Mouse (Mus musculus) heart, postnatal 25 days (tissue): ENCODE measurements at regions not wholly inside any gene's neighbourhood (a gene's known extent, or its start where the extent isn't known, plus 50 kb on each side); places are given as distances from the start of the nearest gene placed in this dataset.

Experiments
- DNase-seq: peaks from one replicate; pipeline ENCODE4 v3.0.0; 2022; ENCODE audit warnings: low spot score
- intact Hi-C: fragments of 180-260 bp; cut with DNase I; formaldehyde crosslinking; loops from one replicate; pipeline ENCODE4 v1.15.1; 2025

DNA sequence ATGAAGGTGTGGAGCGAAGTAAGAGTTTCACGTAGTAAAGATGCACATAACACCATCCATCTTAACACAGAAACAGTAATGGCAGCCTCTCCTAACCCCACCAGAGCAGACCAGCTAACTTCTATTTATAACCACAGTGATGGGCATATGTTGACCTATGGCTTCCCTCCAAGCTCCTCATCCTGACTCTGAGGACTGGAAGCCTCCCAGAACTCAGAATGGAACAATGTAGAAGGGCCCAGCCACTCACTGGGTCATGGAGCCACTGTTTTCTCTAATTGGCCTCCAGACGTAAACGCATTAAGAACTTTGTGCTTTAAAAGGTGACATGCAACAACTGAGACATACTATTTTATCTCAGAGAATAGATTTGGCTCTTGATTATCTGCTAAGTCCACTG, 77.0 kb downstream of the Irs2 start:
- intact Hi-C loops = loop anchor here (2.0 kb wide), 1 partner anchor 14 kb away; no protein-coding TSS in a partner anchor
- DNase-seq = no peak

DNA sequence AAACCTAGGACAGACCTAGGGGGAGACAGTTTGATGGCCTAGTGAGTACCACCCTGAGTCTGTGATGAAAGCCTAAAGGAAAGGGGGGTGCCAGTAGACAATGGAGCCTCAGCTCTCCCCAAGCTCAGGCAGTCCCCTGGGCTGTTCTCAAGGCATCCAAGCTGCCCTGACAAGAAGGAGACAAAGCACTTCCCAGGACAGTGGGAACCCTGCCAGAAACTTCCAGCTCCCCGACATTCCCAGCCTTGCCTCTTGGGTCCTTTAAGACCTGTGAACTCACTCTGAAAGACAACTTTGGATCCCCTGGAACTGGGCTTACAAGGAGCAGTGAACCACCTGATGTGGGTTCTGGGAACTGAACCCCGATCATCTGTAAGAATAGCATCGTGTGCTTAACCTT, 79.4 kb downstream of the Irs2 start:
- no peak for DNase-seq

DNA sequence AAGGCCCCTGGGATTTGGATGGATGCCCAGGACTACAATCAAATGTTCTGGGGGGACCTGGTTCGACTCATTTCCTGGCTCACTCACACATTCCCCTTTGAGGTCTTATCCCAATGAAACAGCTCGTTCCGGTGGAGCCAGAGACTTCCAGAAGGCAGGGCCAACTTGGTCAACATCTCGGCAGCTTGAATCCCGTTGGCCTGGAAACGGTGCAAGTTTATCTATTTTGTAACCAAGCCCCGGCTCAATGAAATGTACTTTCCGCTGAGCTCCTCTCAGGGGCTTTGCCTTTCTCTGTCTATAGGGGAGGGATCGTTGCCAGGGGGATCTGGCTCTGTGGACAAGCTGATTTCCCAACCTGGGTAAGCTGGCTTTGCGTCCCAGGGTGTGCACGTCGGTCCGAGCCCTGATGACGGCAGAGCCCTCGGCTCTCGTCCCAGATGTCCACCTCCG, 79.9 kb downstream of the Irs2 start:
- intact Hi-C loops = no loop called here
- DNase-seq = peak; percentile 68

More for the DNA sequence above, 79.4 kb downstream of the Irs2 start:
- intact Hi-C loops = no loop called here

DNA sequence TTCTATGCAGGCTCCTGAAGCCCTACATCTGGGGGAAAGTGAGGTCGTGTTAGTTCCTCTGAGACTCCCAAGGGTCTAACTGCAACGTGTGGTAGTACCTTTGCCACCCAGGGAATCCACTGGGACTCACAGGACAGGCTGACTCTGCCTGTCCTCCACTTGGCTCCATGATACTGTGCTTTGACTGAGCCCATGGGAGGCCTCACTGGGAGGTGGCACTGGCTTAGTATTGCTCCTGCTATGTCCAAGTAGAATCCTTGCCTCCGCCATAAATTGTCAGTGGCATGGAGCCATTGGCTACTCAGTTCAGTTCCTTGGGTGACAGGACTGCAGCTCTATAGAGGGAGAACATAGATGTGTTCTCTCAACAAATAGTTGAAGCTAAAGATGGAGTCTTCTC, 81.1 kb downstream of the Irs2 start:
- no peak for DNase-seq
- intact Hi-C loops = no loop called here

DNA sequence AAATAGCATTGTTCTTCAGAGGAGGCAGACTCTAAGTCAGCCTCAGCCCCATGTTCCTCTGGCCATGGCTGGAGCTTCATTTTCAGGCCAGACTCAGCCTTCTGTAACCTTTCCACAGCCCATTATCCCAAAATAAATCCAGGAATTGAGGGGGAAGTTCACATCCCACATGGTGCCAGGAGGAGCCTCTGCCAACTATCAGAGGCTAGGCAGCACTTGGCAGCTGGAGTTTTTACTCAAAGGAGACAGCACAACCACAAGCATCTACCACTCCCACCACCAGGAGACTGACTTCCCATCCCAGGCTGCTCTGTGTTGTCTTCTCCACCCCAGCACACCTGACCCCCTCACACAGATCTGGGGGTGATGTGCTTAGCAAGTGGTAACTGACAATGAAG, 81.7 kb downstream of the Irs2 start:
- intact Hi-C loops = no loop called here
- DNase-seq = no peak

DNA sequence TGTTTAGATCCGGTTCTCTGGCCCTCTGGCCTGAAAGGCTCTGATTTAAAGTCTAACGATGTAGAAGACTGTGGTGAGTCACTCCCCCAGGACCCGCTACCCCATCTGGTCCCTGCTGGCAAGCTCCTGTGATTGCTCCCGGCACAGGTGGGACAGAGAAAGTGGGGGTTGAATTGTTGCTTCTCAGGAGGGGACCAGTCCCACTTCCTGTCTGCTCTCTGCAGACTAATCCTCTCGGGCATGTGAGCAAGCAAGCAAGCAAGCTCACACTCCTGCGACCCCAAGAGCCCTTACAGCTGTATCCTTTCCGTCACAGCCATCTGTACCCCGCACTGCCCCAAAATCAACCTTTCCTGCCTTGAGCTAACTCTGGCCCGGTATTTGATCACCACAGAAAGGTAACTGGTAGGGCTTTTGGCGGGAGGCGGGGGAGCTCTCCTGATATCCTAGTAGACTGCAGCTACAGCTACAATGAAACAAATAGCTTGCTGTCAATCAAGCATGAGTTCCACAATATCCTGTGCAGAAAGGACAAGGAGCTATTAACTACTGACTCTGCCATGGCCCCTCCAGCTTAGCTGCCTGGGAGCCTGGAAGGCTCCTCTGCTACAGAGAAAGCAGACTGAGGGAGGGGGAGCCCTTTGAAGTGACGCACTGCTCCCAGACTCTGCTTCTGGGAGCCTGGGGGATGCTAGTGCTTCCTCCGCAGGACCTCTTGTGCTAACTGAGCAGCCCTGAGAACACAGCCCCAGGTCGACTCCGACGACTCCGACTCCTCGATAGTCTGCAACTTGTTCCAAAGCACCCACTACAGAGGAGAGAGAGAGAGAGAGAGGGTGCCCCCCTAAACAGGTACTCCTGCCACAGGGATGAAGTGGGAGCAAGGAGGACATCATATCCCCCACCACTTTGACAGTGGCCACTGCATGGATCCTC, 82.4 kb downstream of the Irs2 start:
- intact Hi-C loops = no loop called here
- no peak for DNase-seq

DNA sequence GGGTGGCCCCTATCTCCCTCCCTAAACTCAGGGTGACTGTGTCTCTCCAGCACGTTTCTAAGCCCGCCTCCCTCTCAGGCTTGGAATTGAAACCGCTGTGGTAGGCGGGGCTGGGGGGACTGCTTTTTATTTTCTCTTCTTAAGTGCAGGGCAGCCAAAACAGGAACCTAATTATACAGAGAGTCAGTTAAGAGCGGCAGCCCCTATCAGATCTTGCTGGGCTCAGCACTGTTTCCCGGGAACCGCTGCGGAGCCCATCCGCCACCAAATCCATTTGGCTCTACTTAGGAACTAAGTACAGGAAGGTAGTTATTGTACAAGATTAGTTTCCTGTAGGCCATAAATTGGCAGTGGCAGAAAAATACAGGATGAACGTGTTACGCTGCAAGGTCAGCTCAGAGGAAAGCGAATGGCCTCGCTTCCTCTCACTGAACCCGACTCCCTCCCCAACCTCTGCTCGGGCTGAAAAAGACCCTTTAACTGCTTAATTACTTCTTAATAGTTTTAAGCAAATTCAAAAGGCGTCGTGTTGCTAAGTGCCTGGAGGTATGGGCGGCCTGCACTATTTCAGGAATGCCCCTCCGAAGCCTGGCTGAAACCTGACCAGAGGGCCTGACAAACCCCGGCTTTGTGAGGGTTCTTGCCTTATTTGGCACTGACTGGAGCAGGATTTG, 83.6 kb downstream of the Irs2 start:
- intact Hi-C loops = no loop called here
- DNase-seq = peak; percentile 26

DNA sequence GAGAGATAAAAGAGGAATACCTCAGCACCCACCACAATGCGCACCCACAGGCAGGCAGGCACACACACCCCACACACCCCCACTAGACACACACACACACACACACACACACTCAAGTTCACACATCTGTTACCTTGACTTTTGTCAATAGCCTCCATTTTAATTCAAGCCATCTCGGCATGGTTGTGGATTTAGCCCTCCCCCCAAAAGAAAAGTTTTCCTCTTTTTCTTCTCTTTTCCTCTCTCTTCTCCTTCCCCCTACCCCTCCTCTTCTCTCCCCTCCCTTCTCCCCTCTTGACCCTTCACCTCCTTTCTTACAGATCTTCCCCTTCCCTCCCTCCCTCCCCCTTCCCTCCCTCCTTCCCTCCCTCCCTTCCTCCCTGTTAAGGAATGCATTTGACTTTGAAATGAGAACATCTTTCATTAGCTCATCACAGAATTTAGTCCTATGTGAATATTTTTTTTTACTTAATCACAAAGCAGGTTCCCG, 84.2 kb downstream of the Irs2 start:
- intact Hi-C loops = no loop called here
- DNase-seq = no peak

DNA sequence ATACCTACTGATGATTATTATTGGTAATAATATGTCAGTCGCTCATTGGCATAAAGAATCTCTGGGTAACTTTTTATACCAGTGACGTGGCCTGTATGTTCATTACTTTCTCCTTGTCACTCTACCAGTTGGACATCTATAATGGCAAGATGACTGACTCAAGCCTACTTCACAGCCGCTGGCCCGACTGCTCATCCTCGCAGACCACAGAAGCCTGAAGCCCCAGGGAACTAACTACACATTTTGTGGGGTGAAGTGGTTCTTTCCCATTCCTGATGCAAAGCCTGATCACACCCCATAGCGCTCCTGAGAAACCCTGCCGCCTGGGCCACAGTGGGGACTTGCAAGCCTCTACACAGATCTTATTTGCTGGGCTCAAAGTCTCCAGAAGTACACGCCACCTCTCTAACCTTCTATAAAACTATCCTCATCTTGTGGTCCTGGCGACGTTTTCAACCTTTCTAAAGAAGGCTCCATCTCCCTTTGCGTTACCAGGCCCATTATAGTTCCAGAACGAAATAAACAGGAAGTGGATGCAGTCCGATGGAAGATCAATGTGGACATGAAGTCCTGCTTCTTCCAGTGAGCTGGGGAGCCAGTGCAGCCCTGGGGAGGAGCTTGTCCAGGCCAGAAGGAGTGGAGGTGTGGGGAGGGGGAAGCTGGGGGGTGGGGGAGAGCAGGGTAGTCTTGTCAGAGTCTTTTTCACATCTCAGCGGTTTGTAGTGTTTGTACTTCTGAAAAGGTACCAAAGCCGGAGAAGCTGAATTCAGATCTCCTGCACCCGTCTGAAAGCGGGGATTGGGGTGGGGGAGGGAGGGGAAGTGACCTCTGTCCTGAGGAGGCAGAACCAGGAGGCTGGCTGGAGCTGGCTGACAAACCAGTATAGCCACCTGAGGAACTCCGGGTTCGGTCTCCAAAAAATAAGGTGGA, 84.9 kb downstream of the Irs2 start:
- intact Hi-C loops = no loop called here
- no peak for DNase-seq

DNA sequence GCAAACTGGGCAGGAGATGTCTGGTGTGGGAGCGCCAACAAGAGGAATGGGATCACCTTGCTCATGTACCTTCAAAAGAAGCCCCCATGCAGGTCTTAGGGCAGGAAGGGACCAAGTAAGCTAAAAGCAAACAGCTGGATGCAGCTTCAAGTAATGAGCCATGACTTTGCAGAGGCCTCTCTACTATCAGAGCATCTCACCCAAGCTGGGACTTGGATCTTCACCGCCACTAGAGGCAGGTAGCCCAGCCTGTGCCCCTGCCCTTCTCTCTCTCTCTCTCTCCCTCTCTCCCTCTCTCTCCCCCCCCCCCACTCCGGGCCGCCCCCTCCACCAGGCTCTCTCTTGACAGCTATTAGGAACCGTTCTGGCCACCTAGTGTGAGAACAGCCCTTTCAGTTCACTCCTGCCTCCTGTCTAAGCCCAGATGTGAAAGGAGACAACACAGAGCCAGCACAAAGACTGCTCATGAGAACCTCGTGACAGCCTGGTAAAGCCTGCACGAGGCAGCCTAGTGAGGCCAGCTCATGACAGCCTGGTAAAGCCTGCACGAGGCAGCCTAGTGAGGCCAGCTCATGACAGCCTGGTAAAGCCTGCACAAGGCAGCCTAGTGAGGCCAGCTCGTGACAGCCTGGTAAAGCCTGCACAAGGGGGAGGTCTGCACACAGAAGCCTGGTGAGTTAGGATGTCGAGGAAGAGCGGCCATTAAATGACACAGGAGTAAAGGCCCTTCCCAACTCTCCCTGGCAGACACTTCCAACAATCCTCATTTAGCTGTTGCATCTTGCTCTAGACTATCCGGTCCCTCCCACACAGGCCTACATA, 85.8 kb downstream of the Irs2 start:
- intact Hi-C loops = no loop called here
- DNase-seq = no peak

DNA sequence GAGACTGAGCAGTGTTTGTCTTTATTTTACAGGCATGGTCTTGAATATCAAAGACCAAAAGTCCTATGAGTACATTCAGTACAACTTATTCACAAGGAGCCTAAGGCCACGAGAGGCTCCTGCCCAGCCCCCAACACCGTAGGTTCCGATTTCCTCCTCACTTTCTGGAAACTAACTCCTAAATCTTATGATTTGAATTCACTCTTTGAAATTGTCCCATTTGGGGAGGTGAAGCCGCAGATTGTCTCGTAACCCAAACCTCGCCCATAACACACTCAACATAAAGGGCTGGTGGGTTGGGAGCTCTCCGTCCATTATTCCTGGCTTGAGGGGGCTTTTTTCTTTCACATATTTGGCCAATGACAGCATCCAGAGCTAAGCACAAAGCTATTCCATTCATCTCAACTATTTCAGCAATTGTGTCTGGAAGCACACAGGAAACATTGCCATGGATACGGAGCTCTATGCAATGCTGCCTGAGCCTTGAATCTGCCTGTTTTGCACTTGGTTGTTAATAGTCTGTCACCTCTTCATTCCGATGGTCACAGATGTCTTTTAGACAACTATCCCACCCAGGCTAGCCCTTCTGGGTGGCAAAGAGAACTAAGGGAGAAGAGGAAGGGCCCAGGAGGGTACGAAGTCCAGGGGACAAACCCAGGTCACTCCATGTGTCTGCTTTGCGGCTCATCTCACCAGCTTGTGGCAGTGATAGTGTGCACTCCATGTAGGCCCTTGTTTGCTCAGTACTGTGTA, 86.6 kb downstream of the Irs2 start:
- DNase-seq = no peak
- intact Hi-C loops = no loop called here

DNA sequence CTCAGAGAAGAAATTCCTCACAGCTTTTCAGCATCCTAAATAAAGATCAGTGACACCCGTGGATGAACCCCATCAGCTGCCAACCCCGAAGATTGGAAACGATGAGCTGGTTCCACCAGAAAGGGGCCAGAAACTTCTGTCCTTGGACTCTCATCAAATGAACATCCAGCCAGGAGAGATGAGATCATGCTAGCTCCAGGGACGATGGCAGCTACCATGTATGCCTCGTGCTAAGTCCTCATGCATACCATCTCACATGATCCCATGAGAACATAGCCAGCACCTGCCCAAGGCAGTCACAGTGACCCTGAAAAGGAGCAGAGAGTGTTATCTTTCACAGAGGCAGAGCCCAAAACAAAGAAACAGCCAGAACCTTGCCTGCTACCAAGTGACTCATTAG, 88.6 kb downstream of the Irs2 start:
- DNase-seq = no peak
- intact Hi-C loops = no loop called here

DNA sequence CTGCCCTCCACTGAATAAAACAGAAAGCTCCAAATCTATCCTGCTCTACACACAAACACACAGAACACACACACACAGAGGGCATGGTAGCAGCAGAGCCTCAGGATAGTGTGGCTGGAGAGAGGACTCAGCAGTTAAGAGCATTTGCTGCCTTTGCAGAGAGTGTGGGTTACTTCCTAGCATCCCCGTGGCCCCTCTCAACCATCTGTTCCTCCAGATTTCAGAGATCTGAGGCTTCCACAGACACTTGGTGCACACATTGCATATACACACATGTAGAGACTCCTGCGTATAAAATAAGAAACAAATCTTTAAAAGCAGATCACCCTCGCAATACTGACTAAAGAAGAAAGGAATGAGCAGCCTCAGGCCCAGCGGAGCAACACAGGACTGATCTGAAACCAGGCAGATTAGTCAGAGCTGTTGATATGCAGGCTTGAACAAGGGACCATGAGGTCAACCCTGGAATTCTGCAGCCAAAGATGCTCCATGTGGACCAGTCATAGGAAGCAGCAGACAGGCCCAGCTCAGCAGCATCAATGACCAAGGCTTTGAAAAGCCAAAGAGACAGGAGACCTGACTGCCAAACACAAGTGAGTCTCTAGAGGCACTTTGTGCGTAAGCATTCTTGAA, 89.7 kb downstream of the Irs2 start:
- intact Hi-C loops = no loop called here
- no peak for DNase-seq

DNA sequence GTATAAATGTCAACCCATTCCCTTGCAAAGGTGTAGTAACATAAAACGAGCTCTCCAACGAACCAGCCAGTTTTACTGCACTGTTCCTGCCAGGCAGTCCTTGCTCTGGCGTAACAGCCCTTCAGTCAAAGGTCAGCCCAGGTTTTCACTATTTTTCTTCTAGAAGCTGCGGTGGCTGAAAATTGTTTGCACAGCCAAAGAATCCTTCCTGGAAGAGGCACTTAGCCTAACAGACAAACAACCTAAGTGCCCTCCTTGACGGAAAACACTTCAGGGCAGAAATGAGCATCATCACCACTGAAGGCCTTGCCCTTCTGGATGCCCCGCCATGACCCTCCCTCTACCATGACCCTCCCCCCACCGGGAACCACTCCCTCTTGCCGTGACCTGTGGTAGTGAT, 93.6 kb downstream of the Irs2 start:
- intact Hi-C loops = no loop called here
- no peak for DNase-seq

DNA sequence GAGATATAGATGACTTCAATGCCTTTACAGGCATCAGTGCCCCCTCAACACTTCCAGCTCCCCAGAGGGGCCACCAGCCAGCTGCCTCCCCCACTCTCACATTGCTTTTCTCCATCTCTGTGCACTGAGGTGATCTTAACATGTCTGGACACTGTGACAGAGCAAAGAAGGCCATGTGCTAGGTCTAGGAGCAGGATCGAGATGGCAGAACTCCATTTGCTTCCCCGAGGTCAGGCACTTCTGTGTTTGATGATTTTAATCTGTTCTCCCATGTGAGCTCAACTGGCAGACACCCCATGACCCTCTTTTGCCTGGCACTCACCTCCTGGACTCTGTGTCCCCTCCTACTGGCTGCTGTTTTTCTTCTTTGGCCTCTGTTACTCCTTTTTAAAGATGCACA, 95.8 kb downstream of the Irs2 start:
- intact Hi-C loops = no loop called here
- DNase-seq = no peak

DNA sequence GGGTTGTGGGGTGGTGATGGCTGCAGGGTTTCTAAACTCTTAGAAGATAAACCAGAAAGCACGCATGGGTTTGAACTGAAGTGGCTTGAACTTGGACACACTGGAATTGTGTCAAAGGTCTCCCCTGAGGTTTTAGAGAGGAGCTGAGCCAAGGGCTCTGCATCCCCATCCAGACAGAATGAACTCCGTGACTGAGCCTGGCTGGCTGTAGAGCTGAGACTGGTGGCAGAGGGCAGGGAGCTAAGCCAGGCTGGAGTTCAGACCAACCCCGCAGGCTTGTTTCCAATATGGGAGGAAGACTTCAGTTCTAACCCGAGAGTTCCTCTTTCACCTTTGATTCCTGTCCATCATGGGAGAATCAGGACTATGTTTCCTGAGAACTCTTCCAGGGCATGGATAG, 96.9 kb downstream of the Irs2 start:
- no peak for DNase-seq
- intact Hi-C loops = no loop called here

DNA sequence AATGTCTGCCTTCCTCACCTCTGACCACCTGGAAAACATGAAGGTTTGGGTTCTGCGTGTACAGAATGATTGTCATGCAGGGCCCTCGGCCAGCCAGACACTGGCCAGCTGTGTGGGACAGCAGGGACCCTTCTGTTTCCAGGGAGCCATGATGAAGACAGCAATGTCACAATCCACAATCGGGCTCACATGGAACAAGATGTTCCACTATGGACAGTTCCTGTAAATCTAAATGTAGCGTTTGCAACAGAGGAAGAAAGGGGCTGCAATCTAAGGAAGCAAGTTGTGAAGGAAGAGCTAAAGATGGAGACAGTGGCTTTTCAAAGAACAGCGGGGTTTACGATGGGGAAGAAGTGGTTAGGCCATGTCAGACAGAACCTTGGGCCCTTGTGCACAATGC, 97.3 kb downstream of the Irs2 start:
- DNase-seq = no peak
- intact Hi-C loops = no loop called here

DNA sequence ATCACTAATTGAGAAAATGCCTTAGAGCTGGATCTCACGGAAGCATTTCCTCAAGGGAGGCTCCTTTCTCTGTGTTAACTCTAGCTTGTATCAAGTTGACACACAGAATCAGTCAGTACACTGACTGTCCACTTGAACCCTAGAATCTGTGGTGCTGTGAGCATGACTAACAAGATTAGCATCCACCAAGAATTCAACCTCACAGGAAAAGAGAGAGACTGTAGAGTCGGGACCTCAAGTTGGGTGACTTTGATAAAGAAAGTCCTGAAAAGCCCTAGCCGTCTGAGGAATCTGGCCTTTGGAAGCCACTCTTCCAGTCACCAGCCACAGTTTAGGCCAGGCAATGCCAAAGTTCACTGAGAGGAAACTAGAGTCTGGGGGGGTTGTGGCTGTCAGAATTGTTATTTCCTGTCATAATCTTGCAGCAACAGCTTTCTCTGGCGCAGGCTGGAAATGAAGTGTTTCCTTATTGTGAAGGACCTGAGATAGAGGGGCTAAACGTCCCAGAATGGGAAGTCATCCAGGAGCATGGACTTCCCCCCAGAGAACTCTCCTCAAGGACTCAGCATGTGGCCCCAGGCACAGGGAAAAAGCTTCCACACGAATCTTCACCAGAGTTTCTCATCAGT, 97.9 kb downstream of the Irs2 start:
- intact Hi-C loops = no loop called here
- peak; percentile 32 for DNase-seq
